In genomic region chr10:128367899-128368401, GRCm38 (mm10) we compare ENCODE assay signal across 8 mouse cellular contexts. TPM values are rescaled to one million over a fixed set of nuclear protein-coding genes. Genes with fewer than 3 reads are reported as not detected.
DNase-seq lines count a peak whose midpoint lies in the region; ATAC-seq and TF ChIP-seq lines count a peak whose summit lies in the region.

No protein-coding gene starts in this region.

- peak overlapping the region; percentile 89 for H3K9ac ChIP-seq in liver, adult 2 months (ENCODE audit: low read depth, low read length)
- H3K9ac ChIP-seq in kidney, embryonic 15.5 days, result peak overlapping the region; percentile 61

- peaks cover 10% of the 10 kb centered on the region for H3K36me3 ChIP-seq in liver, adult 2 months (ENCODE audit: control insufficient read depth, insufficient read depth, low read length)
- peaks cover 30% of the 10 kb centered on the region for H3K36me3 ChIP-seq in kidney, embryonic 15.5 days
- peaks cover 23% of the 10 kb centered on the region for H3K36me3 ChIP-seq in myocyte (ENCODE audit: control insufficient read depth, insufficient read depth)

- no peak for TF ChIP-seq CTCF in liver, adult 2 months (IDR thresholded peaks at IDR 0.05; ENCODE audit: low read depth, low read length)
- no peak for TF ChIP-seq CTCF in embryonic fibroblast, embryonic 13.5 days (IDR thresholded peaks at IDR 0.05; ENCODE audit: borderline replicate concordance, insufficient read depth, low read length)

- no peak for ATAC-seq in kidney, embryonic 15.5 days (replicated peaks; ENCODE audit: low FRiP score)

- no peaks in the 10 kb centered on the region for H3K27me3 ChIP-seq in liver, adult 2 months (ENCODE audit: control insufficient read depth, insufficient read depth, low read length)
- no peaks in the 10 kb centered on the region for H3K27me3 ChIP-seq in kidney, embryonic 15.5 days
- H3K27me3 ChIP-seq in myocyte (ENCODE audit: control insufficient read depth, insufficient read depth, insufficient read length), result no peaks in the 10 kb centered on the region

- H3K9me3 ChIP-seq in kidney, embryonic 15.5 days (replicated peaks), result no peaks in the 10 kb centered on the region

- peak overlapping the region; percentile 84 for H3K27ac ChIP-seq in liver, adult 2 months (replicated peaks; ENCODE audit: insufficient read depth, low read depth, low read length)
- peak overlapping the region; percentile 60 for H3K27ac ChIP-seq in embryonic fibroblast, embryonic 13.5 days (ENCODE audit: insufficient read depth, low read length)
- H3K27ac ChIP-seq in kidney, embryonic 15.5 days, result peak overlapping the region; percentile 92

- H3ac ChIP-seq in myocyte (ENCODE audit: control insufficient read depth, insufficient read length), result peak overlapping the region; percentile 69

- H3K79me2 ChIP-seq in liver, adult 2 months (ENCODE audit: control insufficient read depth, insufficient read depth, low read length), result peaks cover 5% of the 10 kb centered on the region; the same call in 1 of the 2 replicates
- no peaks in the 10 kb centered on the region for H3K79me2 ChIP-seq in myocyte (ENCODE audit: control insufficient read depth, insufficient read depth)

- peak overlapping the region; percentile 88 for H3K4me2 ChIP-seq in kidney, embryonic 15.5 days
- peak overlapping the region; percentile 91 for H3K4me2 ChIP-seq in myocyte (ENCODE audit: low read depth)

- peak; percentile 93 for DNase-seq in liver, adult 2 months (ENCODE audit: extremely low read depth, low read depth, low spot score)
- DNase-seq in liver, result no peak
- no peak for DNase-seq in thymus, postnatal 14 days
- DNase-seq in spleen, adult 12 weeks (ENCODE audit: low spot score), result no peak
- no peak for DNase-seq in ovary, adult 18-20 months (ENCODE audit: low spot score)

- peak overlapping the region; percentile 86 for H3K4me3 ChIP-seq in liver, adult 2 months (ENCODE audit: insufficient read depth, low read depth, low read length)
- H3K4me3 ChIP-seq in embryonic fibroblast, embryonic 13.5 days (ENCODE audit: insufficient read depth, low read length), result peak overlapping the region; percentile 72
- peak overlapping the region; percentile 73 for H3K4me3 ChIP-seq in kidney, embryonic 15.5 days (replicated peaks)
- H3K4me3 ChIP-seq in myocyte, result peak overlapping the region; percentile 58

- peaks cover 13% of the 10 kb centered on the region for H3K4me1 ChIP-seq in liver, adult 2 months (ENCODE audit: control insufficient read depth, insufficient read depth, low read length)
- H3K4me1 ChIP-seq in embryonic fibroblast, embryonic 13.5 days (ENCODE audit: control insufficient read depth, insufficient read depth, low read length), result peaks cover 4% of the 10 kb centered on the region; the same call in 1 of the 2 replicates
- peaks cover 18% of the 10 kb centered on the region for H3K4me1 ChIP-seq in kidney, embryonic 15.5 days

- WGBS in liver, adult 2 months, result 14% methylated on average over 19 of the region's 19 CpGs
- WGBS in kidney, embryonic 15.5 days, result 20% methylated on average over 19 of the region's 19 CpGs

- no peak for TF ChIP-seq POLR2A in liver, adult 2 months (IDR thresholded peaks at IDR 0.05; ENCODE audit: extremely low read depth, insufficient read depth, low read length)
- no peak; the same call in 1 of the 2 replicates for TF ChIP-seq POLR2A in embryonic fibroblast, embryonic 13.5 days (IDR thresholded peaks at IDR 0.05; ENCODE audit: low read depth, low read length)
- no peak for TF ChIP-seq POLR2A in myocyte (IDR thresholded peaks at IDR 0.05; ENCODE audit: insufficient read length, low read depth)

TF ChIP-seq in myocyte, 11 proteins besides CTCF, POLR2A, EP300 and RAD21:
- TF ChIP-seq CEBPB (IDR thresholded peaks at IDR 0.05; ENCODE audit: insufficient read depth, poor library complexity, severe bottlenecking), result no peak
- peak in 2 of 3 experiments; percentile 31 to 72 for TF ChIP-seq MYOD1 (IDR thresholded peaks at IDR 0.05; ENCODE audit: control insufficient read depth in 1 of 3, insufficient read length in 2 of 3, low read depth in 2 of 3)
- TF ChIP-seq MYOG (IDR thresholded peaks at IDR 0.05; ENCODE audit: control insufficient read depth in 1 of 3, insufficient read depth in 1 of 3, insufficient read length in 2 of 3, low read depth in 2 of 3), result peak in 2 of 3 experiments; percentile 18 to 61
- TF ChIP-seq SRF (IDR thresholded peaks at IDR 0.05; ENCODE audit: control insufficient read depth, insufficient read length, low read depth), result no peak

RNA-seq across cellular contexts. Expression of gene Coq10a, which starts 0.8 kb away (rescaled TPM):
- 19.9 and 20.7 TPM in 2 replicates for total RNA-seq in liver, adult 2 months (2014; rRNA removed)
- polyA plus RNA-seq in liver, adult 2 months (2012; rRNA removed), result 57.9 and 65.7 TPM in 2 replicates
- polyA plus RNA-seq in embryonic fibroblast, embryonic 13.5 days (2011; ENCODE audit: insufficient read length, low read depth, missing spikeins), result 20.5 and 24.6 TPM in 2 replicates
- polyA plus RNA-seq in kidney, embryonic 15.5 days (2015; fragmentation: Nextera tagmentation; extraction: Ambion mirVana), result 13.7 TPM in 2 replicates
- polyA plus RNA-seq in myocyte (2012; fragmentation: generic; extraction: Trizol), result 61.2 TPM

RNA-seq across cellular contexts. Expression of gene Ankrd52, which starts 9.0 kb away (rescaled TPM):
- 5.6 and 9.3 TPM in 2 replicates for total RNA-seq in liver, adult 2 months (2014; rRNA removed)
- polyA plus RNA-seq in liver, adult 2 months (2012; rRNA removed), result 11.8 and 14.8 TPM in 2 replicates
- 59.1 and 63.1 TPM in 2 replicates for polyA plus RNA-seq in embryonic fibroblast, embryonic 13.5 days (2011; ENCODE audit: insufficient read length, low read depth, missing spikeins)
- 13.6 and 14.5 TPM in 2 replicates for polyA plus RNA-seq in kidney, embryonic 15.5 days (2015; fragmentation: Nextera tagmentation; extraction: Ambion mirVana)
- 30.8 TPM for polyA plus RNA-seq in myocyte (2012; fragmentation: generic; extraction: Trizol)

RNA-seq across cellular contexts. Expression of gene Cs, which starts 30.4 kb away (rescaled TPM):
- 57.1 and 60.1 TPM in 2 replicates for total RNA-seq in liver, adult 2 months (2014; rRNA removed)
- polyA plus RNA-seq in liver, adult 2 months (2012; rRNA removed), result 99.6 and 115 TPM in 2 replicates
- polyA plus RNA-seq in embryonic fibroblast, embryonic 13.5 days (2011; ENCODE audit: insufficient read length, low read depth, missing spikeins), result 204 and 207 TPM in 2 replicates
- polyA plus RNA-seq in kidney, embryonic 15.5 days (2015; fragmentation: Nextera tagmentation; extraction: Ambion mirVana), result 200 and 214 TPM in 2 replicates
- polyA plus RNA-seq in myocyte (2012; fragmentation: generic; extraction: Trizol), result 253 TPM

RNA-seq across cellular contexts. Expression of gene Slc39a5, which starts 33.1 kb away (rescaled TPM):
- total RNA-seq in liver, adult 2 months (2014; rRNA removed), result 2.4 and 3.2 TPM in 2 replicates
- polyA plus RNA-seq in liver, adult 2 months (2012; rRNA removed), result 2.0 and 8.9 TPM in 2 replicates
- polyA plus RNA-seq in embryonic fibroblast, embryonic 13.5 days (2011; ENCODE audit: insufficient read length, low read depth, missing spikeins), result not detected in 2 replicates
- polyA plus RNA-seq in kidney, embryonic 15.5 days (2015; fragmentation: Nextera tagmentation; extraction: Ambion mirVana), result 41.5 and 47.1 TPM in 2 replicates
- not detected for polyA plus RNA-seq in myocyte (2012; fragmentation: generic; extraction: Trizol)

RNA-seq across cellular contexts. Expression of gene Nabp2, which starts 43.3 kb away (rescaled TPM):
- total RNA-seq in liver, adult 2 months (2014; rRNA removed), result 12.9 and 17.0 TPM in 2 replicates
- polyA plus RNA-seq in liver, adult 2 months (2012; rRNA removed), result 22.3 and 27.9 TPM in 2 replicates
- polyA plus RNA-seq in embryonic fibroblast, embryonic 13.5 days (2011; ENCODE audit: insufficient read length, low read depth, missing spikeins), result 42.0 and 44.9 TPM in 2 replicates
- 82.8 and 92.6 TPM in 2 replicates for polyA plus RNA-seq in kidney, embryonic 15.5 days (2015; fragmentation: Nextera tagmentation; extraction: Ambion mirVana)
- 115 TPM for polyA plus RNA-seq in myocyte (2012; fragmentation: generic; extraction: Trizol)
